Mouse (Mus musculus): ENCODE results near the gene Dynlt1b.
"Not testable (repeated sequence)": the region's sequence is repeated elsewhere in the genome, so short reads cannot be mapped to it uniquely, and the experiment has no call there.

Gene Dynlt1b

DNA sequence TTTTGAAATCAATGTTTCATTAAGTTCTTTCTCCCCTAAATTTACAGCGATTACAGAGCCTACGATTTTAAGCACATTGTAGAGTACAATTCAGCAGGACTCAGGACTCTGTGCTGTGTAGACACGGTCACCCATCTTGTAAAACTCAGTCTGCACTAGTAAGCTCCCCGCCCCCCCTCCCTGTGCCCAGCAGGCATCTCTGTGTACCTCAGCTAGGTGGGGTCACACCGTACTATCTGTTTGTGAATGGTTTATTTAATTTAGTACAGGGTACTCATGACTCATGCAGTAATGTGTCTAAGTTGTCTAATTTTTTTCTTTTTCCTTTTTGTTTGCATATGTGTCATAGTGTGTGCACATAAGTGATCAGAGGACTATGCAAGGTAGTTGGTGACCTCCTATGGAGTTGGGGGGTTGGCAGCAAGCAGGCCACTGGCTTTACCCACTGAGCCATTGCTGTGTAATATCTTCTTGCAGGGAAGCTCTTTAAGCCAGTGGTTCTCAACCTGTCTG is 31.2 kb downstream of the Dynlt1b start:
- not testable (repeated sequence) for DNase-seq (ENCODE audit: low spot score)

DNA sequence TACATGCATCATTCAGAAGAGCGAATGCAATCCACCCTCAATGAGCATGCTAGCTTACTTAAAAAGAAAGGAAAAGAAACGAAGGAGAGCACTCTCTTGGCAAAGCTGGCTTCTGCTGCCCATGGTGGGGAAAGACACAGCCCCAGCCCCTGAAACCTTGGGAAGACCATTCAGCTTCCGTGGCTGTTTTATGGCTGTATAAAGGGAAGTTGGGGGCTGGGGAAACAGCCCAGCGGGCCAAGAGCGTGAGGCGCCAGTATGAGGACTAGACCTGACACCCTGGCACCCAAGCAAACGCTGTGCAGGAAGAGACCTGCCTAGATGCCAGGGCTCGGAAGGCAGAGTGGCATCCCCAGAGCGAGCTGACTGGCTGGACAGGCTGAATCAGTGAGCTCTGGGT is 35.8 kb downstream of the Dynlt1b start:
- DNase-seq (ENCODE audit: low spot score), result not testable (repeated sequence)

DNA sequence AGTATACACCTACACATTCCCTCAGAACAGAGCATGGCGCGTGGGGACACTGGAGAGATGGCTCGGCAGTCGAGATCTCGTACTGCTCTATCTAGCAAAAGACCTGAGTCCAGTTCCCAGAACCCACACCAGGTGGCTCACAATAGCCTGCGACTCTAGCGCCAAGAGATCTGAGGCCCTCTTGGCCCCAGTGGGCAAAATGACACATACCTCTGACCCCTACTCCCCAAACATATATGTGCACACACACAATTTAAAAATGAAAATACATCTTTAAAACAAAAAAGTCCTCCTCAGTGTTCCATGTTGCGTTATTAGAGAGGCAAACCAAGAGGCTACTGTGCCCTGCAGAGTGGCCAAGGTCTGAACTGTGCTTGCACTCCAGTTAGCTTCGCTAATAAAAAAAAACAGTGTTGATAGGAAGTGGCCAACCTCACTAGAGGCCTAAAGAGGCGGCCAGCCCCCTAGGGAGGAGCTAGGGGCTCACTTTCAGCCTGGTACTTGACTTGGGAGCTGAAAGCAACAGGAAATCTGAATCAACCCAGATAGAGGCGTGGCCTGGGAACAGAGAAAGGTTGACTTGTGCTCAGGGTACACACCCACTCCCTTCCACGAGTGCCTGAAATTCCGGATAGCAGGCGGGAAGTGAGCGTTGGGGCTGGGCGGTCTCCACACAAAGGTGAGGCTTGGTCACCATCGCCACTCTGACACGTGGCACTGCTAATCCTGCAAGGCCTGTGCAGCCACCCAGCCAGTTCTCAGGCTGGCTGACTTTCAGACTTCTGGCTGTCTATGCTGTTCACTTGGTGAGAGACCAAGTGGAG is 37.9 kb downstream of the Dynlt1b start:
- not testable (repeated sequence) for DNase-seq (ENCODE audit: low spot score)

DNA sequence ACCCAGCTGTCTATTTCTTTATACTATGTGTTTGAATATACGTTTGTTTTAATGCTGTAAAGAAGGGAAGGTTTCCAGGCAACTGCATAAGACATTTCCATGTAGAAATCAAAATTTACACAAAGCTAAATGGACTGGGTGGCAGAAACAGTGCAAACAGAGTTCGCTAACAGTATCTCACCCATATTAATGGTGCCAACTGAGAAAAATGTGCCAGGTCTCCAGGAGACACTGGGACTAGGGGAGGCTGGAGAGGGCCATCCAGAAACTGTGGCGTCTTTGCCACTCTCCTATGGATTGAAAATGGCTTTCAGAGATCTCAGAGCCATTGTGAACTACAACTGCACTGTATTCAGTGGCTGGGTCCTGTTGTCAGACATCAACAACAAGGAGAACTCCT is 40.1 kb downstream of the Dynlt1b start:
- not testable (repeated sequence) for DNase-seq (ENCODE audit: low spot score)

DNA sequence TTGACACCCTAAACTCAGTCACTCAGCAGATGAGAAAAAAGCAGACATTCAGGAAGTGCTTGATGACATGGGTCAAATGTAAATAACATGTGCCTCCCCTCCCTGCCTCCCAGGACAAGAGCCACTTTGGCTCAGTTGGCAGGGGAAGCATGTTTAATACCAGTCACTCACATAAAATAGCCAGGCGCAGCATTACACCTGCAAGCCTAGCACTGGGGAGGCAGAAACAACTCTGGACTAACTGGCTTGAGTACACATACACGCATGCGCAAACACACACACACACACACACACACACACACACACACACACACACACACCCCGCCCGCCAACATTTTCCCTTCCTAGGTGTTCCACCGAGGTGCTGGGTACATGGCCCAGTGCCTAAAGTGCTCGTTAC is 40.8 kb downstream of the Dynlt1b start:
- DNase-seq (ENCODE audit: low spot score), result not testable (repeated sequence)

DNA sequence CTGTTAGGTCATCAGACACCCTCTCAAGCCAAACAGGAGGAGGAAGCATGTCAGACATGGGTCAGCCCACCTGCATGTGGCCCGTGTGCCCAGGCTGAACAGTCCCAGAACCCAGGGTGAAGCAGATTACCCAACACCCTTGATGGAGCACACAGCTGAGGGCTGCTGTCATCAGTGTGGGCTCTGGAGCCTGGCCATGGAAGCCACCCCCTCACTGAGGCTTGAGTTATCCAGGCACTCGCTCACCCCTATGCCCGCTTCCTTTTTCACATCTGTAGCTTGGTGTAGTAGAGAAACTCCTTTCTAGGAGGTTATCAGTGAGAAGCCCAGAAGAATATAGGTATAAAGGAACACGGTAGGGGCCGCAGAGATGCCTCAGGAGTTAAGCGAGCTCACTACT is 45.4 kb downstream of the Dynlt1b start:
- DNase-seq (ENCODE audit: low spot score), result not testable (repeated sequence)

DNA sequence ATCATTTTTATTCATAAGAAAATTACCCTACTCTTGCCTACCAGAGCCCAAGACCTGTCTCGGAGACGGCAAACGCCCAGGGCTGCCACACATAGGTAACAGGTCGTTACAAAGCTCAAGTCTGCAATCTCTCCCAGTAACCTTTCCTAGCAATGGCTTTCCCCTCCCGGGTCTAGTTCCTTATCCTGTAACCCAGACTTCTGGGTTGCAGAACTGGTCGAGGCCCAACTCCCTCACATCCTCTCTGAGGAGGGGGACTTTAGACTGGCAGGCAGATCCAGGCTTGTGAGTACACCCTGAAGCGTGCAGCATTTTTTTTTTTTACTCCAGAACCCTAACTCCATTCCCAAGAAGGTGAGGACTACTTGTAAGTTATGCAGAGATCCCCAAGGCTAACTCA is 46.0 kb downstream of the Dynlt1b start:
- DNase-seq (ENCODE audit: low spot score), result not testable (repeated sequence)

DNA sequence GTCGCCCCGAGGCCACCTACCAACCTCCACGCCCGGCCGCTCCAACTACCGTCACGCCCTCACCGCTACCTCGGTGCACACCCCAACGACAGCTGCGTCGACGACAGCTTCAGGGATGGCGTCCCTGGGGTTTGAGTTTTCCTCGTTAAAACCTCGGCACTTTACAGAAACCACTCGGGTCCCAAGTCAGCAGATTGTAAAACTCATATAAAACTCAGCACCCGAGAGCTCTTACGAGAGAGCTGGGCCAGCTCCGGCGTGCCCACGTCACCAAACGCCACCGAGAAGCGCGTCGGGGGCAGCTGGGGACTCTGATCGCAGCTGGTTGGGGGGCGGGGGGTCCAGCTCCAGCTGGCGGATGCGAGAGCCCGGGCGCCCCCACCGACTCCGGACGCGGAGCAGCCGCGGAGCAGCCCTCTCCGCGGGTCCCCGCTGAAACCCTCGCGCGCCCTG is 46.6 kb downstream of the Dynlt1b start:
- DNase-seq (ENCODE audit: low spot score), result not testable (repeated sequence)

DNA sequence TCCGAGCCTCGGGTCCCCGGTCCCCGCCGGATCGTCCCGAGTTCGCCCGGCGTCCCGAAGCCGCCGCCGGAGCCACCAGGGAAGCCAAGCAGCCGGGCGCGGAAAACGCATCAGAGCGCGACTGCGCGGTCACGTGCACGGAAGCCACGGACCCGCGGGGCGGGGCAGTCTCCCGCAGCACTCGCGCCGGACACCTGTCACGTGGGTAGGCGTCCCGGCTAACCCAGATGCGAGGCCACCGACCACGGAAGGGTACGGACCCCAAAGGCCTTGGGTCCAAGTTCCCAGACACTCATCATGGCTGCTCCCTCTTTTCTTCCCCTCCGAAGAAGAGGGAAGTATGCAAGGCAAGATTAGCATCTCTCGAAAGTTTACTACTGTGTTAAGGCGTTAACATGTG is 47.1 kb downstream of the Dynlt1b start:
- DNase-seq (ENCODE audit: low spot score), result not testable (repeated sequence)

DNA sequence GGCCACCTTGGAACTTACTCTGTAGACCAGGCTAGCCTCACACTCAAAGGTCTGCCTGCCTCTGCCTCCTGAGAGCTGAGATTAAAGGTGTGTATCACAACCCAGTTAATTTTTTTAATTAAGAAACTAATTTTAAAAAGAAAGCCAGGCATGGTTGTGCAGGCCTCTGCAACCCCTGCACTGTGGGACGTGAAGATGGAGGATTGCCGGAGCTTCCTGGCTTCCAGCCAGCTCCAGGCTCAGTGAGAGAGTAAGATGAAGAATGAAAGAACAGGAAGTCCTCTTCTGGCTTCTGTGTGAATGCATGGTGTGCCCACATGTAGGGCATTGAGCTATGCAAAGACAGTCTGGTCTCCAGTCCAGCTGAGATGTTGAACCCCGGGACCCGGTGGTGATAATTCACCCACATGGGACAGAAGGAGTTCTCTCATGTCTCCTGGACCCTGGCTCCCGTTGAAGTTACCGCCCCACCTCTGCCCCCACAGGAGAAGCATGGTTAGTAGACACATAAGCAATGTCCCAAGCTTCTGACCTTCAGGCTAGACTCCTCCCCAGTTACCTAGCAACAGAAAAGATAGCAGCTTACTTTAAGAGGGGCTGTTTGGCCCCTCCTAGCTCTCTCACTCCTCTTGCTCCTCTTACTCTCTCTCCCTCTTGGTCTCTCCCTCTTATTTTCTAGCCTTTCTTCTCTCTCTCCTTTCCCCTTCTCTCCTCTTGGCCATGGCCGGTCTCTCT is 51.1 kb downstream of the Dynlt1b start:
- DNase-seq (ENCODE audit: low spot score), result not testable (repeated sequence)

DNA sequence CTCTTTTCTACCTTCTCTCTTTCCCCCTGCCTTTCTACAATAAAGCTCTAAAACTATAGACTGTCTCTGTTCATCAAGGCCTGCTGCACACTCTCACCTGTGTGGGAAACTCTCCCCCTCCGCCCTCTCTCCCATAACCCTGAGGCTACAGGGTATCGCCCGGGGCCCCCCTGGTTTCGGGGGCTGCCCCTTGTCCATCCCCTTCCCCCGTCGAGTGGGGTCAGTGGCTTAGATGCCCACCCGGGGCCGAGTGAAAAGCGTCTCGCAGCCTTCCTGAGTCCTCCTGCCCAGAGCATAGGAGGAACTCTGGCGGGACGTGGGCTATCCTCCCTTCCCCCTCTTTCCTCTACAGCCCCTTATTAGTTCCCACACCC is 51.7 kb downstream of the Dynlt1b start:
- DNase-seq (ENCODE audit: low spot score), result not testable (repeated sequence)

DNA sequence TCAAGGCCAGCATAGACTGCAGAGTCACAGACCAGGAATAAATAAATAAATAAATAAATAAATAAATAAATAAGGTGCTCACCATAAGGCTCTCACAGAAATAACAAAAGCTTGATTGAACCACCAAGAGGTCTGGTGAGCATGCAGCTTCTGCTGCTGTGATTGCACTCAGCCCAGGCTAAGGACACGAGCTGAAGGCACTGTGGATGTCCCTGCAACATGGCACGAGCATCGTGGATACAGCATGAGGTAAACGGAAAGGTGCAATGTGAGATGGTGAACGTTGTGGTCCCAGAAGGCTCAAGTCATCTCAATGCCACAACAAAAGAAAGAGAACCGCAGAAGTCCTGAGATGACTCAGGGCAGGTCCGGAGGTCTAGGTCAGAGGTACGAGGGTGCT is 52.3 kb downstream of the Dynlt1b start:
- DNase-seq (ENCODE audit: low spot score), result not testable (repeated sequence)

Measured in layer of hippocampus, adult 11-12 months (tissue).